Mouse (Mus musculus) frontal cortex, adult 2 months (tissue): ENCODE data around the gene Rgs9bp. TPM values are rescaled to one million over a fixed set of nuclear protein-coding genes. Genes with fewer than 3 reads are reported as not detected.
"Not testable (repeated sequence)": the region's sequence is repeated elsewhere in the genome, so short reads cannot be mapped to it uniquely, and the experiment has no call there.

Experiments used
- DNase-seq, 2 experiments: peaks; one replicate each; pipeline ENCODE4 v3.0.0; 2022; ENCODE audit warnings: low spot score in 1 of 2; ENCODE audit errors: extremely low spot score in 1 of 2
- polyA plus RNA-seq: library from polyadenylated mRNA; depleted of rRNA; stranded (reverse); fragments of >200 nt; gene quantifications from 2 replicates; pipeline ENCODE4 v1.2.3, GENCODE M21; 2012

The Rgs9bp gene
- polyA plus RNA-seq, 1 experiment: 0.16 TPM

DNA sequence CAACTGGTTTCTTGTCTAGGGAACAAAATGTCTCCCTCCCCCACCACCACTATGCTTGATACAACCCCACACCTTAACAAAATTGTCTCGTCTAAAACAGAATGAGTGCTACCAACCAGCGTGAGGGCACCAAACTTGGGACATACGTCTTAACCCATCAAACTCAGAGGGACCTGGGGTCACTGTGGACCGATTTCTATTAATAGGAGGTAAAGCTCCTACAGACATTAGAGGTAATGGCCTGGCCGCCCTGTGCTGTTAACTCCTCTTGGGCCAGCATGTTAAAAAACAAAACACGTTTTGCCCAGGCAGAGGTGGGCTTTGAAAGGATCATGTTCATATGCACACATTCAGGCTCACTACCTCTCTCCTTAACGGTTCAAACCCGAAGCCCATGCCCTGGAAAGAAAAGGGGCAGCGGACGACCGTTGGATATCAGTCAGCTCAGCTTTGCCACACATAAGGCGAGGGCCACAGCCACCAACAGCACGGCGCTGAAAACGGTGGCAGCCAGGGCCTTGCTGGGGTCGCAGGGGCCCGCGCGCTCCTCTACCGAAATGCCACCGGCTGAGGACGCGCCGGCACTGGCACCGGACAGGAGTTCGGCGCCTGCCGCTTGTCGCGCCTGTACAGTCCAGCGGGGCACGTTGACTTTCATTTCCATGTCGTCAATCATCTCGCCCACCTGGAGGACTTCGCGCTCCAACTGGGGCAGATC, 1.2 kb downstream of the Rgs9bp start:
- DNase-seq: no peak

DNA sequence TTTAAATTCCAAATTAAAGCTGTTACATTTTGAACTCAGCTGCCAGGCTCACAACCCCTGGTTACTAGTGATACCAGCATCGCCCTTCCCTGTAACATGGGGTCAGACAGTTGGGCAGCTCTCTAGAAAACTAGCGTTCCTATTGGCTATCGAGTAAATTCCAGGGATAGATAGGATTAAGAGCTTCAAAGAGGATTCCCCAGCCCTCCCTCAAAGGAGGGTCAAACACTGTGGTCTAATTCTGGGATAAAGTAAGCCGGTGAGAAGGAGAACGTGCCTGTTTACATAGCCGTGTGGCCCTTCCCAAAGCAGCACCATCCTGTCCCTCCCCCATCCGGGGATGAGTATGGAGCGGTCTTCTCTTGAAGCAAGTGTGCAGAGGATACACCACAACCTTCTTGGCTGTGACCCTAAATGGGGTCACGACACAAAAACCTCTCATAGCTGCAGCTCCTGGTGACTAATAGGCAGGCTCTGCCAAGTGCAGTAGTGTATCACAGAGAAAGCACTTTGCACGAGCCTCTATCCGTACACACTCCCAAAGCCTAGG, 1.8 kb downstream of the Rgs9bp start:
- DNase-seq: no peak

DNA sequence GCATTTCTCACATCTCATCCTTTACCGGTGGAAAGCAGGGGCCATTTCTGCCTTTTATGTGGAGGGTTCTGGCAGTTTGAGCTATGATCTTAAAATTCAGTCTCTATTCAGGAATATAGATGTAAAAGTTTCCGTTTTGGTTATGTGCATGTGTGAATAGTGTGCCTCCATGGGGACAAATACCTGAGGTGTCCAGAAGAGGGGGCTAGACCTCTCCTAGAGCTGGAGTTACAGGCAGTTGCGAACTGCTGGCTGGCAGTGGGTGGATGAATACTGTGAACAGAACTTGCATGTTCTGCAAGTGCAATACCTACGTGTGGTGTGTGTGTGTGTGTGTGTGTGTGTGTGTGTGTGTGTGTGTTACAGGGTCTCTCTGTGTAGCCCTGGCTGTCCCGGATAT, 2.7 kb downstream of the Rgs9bp start:
- DNase-seq: no peak

DNA sequence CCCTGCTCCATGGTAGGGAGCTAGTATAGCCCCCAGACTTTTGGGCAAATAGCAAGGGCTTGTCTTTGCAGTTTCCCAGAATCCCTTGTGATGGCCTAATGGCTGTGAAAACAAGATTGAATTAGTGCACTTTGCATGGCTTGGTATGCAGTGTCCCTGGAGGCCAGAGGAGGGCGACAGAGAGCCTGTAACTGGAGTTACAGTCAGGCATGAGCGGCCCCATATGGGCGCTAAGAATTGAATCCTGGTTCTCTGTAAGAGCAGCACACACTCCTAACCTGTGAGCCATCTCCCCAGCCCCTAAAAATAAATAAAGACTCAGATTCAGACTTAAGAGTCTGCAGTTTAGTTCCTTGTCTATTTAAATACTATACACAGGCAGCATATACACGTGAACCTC, 5.5 kb downstream of the Rgs9bp start:
- DNase-seq: no peak

DNA sequence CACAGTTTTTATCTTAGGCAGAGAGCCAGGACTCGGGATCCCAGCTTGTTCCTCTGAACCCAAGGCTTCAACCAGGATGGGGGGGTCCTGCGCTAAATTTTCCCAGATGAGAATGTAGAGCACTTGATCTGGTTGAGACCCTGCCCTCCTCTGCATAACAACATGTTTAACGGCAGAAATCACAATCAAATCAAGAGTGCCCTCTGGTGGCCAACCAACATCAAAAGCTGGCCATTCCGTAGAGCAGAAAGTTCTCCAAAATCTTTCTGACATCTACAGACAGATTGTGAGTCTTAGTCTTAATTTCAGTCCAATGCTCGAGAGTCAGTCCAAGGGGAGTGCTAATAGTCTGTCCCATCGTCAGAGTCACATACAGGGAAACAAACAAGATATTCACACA, 14.5 kb downstream of the Rgs9bp start:
- not testable (repeated sequence) for DNase-seq

- not testable (repeated sequence) for DNase-seq
Observed at GRCm38 (mm10) chr7:35569724-35570123, 15.7 kb downstream of the Rgs9bp start.

- not testable (repeated sequence) for DNase-seq
Observed at GRCm38 (mm10) chr7:35565965-35566364, 19.4 kb downstream of the Rgs9bp start.

GRCm38 (mm10) chr7:35564872-35565271, 20.5 kb downstream of the Rgs9bp start:
- DNase-seq: not testable (repeated sequence)

GRCm38 (mm10) chr7:35564067-35564865, 21.1 kb downstream of the Rgs9bp start:
- no peak for DNase-seq

GRCm38 (mm10) chr7:35563071-35563470, 22.3 kb downstream of the Rgs9bp start:
- no peak for DNase-seq

- no peak for DNase-seq
Observed at GRCm38 (mm10) chr7:35559838-35560237, 25.5 kb downstream of the Rgs9bp start.

DNA sequence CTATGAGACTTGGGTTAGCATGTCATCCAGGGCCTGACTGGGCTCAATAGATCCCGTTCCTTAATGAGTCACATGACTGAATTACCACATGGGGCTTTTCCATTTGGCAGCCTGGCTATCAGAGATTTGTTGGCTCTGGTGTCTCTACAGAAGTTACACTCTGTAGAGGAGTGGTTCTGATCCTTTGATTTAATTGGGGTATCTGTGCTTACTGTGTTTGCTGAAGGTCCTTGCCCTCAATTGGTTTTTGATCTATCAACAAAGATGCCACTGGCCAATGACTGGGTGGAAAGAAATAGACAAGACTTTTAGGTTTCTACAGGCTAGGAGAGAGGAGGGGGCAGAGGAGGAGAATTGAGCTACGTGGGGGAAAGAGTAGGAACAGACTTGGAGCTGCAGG, 26.7 kb downstream of the Rgs9bp start:
- DNase-seq: no peak

GRCm38 (mm10) chr7:35557577-35557976, 27.8 kb downstream of the Rgs9bp start:
- no peak for DNase-seq

- DNase-seq: no peak
Observed at GRCm38 (mm10) chr7:35556905-35557304, 28.5 kb downstream of the Rgs9bp start.

DNA sequence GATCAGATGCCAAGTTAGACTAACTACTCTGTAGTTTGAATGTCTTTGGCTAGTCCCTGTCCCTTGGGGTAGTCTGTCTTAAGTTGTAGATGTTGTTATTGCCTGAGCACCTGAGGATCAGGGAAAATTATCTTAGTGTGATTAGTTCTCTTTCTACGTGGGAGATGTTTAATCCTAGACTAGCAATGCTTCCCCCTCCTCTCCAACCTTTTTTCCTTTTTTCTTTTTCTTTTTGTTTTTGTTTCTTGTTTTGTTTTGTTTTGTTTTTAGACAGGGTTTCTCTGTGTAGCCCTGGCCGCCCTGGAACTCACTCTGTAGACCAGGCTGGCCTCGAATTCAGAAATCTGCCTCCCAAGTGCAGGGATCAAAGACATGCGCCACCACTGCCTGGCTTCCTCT, 29.2 kb downstream of the Rgs9bp start, which contains the start of gene Nudt19:
Gene Nudt19, minus strand, starts transcription at position 100 of the 399 bp plus-strand sequence.
- DNase-seq: no peak

- peak; percentile 79 to 90 for DNase-seq
Observed at GRCm38 (mm10) chr7:35555224-35556204, 29.9 kb downstream of the Rgs9bp start.

DNA sequence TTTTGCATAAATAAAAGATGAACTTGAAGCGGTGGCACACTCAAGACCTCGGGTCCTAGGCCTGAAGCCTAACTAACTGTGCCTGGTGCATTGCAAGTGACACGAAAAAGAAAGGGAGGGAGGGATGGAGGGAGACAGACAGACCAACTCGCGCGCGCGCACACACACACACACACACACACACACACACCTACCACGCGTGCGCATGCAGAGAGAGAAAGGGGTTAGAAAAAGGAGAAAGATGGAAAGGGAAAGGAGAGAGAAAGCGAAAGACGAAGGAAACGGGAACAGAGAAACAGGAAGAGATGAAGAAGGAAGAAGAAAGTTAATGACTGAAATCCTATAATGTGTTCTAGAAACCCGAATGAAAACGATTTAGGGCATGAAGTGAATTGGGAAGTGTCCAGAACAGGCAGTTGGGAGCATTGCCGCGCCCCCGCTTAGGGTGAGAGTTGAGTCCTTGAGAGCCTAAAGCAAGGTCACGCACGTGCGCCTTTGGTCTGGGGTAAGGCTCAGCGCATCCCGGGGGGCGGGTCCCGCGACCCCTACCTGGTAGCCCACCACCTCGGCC, 30.7 kb downstream of the Rgs9bp start:
- peak in 1 of 2 experiments; percentile 67 for DNase-seq

DNA sequence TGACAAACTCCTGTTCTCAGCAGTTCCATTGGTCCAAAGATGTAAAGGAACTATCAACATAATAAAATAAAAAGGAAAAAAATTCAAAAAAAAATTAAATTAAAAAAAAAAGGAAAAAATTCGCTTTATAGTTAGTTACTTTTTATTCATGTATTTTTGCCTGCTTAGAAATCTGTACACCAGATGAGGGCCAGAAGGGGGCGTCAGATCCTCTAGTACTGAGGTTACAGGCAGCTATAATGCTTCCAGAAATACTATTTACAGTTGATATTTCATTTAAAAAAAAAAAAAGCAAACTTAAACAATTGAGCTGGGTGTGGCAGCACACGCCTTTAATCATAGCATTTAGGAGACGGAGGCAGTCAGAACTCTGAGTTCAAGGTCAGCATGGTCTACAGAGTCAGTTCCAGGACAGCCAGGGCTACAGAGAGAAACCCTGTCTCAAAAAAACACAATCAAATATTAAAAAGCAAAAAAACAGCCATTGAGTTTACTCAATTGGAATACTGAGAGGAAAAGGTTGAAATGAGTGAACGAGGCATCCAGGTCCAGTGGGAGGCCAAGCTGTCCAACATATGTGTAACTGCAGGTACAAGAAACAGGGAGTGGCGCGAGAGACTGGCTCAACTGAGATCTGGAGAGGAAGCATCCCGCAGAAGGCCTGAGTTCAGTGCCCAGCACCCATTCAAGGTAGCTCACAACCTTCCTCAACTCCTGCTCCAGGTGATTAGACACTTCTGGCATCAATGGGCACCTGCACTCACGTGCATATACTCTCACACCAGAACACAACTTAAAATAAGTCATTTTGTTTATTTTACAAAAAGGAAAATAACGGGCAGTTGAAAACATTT, 31.4 kb downstream of the Rgs9bp start:
- DNase-seq: peak in 1 of 2 experiments; percentile 62

DNA sequence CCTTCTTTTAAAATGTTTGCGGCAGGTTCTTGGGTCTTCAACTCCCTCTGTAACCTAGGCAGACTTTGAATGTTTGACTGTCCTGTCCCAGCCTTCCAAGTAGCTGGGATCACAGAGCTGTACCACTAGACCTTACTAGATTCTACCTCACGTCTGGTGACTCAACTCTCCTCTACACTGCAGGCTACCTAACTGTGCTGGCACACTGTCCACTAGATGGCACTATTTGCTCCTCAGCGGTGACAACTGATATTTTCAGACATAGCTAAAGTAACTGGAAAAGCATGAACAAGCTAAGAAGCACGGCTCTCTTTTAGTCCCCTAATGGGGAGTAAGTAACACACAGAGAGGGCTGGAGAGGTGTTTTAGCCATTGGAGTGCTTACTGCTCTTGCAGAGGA, 39.5 kb downstream of the Rgs9bp start:
- peak; percentile 46 to 84 for DNase-seq
